Mouse (Mus musculus): ENCODE results near the gene Ccdc170.

DNA sequence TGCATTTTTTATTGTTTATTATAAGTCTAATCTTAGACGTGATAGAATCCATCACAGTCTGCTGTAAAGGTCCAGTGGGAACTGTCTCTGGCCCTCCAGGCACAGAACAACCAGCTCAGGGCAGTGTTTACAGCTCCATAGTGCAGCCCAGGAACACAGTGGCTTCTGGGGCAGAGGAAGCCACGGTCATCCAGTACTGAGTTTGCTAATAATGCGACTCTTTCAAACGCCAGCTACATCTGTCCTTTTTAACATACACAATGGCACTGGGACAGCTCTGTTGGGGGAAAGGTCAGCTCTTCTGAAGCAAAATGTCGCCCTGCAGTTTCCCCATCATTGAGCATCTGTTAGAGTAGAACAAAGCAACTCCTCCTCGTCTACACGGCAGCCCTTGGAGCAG lies 45.7 kb downstream of the Ccdc170 start:
- no peak for TF ChIP-seq POLR2A (IDR thresholded peaks at IDR 0.05; ENCODE audit: borderline replicate concordance, extremely low read depth, insufficient read depth, insufficient read length, poor library complexity, severe bottlenecking)
- TF ChIP-seq CTCF (IDR thresholded peaks at IDR 0.05; ENCODE audit: borderline replicate concordance, extremely low read depth, insufficient read depth, insufficient read length), result no peak
